Mouse (Mus musculus) cerebellum, postnatal 10 days (tissue): ENCODE results near the gene Grk2.
A peak's percentile ranks its signal among the peaks of the same experiment; 100 is the strongest.
"Not testable (repeated sequence)": the region's sequence is repeated elsewhere in the genome, so short reads cannot be mapped to it uniquely, and the experiment has no call there.

Experiments
- DNase-seq, 2 experiments: peaks; one replicate each; pipeline ENCODE4 v3.0.0; 2021; ENCODE audit warnings: mixed read lengths in 2 of 2

Gene Grk2

DNA sequence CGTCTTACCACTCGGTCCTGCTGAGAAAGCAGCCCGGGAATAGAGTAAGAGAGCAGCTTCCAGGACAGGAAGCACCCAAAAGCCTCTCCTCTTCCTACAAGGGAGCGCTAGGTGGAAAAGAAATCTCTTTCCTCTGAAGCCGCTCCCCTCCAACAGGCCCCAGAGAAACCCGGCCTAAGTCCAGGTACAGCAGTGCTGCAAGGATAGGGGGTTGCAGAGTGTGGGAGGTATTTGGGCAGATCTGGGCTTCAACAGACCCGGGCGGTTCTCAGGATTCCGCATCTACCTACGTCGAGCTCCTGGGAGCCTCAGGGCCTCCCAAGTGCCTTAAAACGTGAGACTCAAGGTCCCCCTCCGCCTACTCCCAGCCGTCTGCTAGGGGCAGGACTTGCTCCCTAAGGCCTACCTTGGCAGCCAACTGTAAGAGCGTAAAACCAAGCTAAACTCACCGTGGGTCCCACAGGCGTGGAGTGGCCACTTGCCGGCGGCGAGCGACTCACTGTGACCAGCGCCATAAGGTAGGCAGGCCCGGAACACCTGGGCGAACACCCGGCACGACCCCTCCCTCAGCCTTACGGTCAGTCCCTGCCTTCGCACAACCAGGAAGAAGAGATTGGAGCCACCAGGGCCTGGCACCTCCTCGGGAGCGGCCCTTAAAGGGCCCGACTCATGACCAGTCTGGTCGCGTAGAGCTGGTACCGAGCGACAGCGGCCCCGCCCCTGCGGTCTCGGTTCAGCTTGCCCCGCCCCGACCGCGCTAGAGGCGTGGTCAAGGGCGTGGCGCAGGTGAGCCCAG lies 37.3 kb downstream of the Grk2 start, which contains the start of gene Ssh3:
TSS of gene Ssh3 (minus strand) at position 615 of the 796 bp plus-strand sequence.
- peak; percentile 69 to 75 for DNase-seq

DNA sequence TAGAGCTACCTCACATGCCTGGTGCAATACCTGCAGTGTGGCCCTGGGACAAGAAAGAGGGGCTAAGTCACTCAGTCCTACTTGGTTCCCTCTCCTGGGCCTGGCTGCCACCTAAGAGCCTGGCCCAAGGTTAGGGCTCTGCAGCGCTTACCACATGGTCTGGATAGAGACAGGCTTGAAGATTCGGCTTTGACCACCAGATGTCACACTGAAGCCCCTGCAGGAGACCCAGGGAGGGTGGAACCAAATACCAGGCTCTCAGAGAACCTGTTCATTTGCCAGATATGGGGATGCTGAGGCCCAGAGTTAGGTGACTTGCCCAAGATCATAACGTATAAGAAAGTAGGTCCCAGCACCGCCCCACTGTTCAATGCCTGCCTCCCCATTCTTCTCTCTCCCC lies 40.1 kb downstream of the Grk2 start:
- DNase-seq: peak; percentile 55 to 59

DNA sequence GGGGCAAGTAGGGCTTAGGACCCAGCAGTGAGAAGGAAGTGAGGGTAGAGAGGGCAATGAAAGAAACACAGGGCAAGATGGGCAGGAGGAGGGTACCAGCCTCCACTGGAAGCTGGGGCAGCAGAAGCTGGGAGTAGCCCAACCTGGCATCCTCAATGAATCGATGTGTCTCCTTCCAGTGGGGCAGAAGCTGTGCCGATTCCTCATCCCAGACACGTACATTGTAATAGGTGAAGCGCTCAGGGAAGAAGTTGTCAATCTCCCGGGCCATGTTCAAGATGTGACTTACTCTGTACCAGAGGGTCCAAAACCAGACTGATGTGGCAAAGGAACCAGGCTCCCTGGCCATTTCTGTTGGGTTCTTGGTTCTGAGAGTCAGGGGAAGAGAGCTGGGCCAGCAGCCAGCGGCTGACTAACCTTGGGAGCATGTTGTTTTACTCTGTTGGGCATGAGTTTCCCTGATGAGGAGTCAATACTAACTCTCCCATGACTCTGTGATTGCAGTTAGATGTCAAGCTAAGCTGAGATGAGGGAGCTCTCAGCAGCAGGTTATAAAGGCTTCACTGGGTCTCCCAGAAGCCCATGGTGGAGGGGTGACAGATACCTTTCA lies 41.7 kb downstream of the Grk2 start:
- DNase-seq: no peak

DNA sequence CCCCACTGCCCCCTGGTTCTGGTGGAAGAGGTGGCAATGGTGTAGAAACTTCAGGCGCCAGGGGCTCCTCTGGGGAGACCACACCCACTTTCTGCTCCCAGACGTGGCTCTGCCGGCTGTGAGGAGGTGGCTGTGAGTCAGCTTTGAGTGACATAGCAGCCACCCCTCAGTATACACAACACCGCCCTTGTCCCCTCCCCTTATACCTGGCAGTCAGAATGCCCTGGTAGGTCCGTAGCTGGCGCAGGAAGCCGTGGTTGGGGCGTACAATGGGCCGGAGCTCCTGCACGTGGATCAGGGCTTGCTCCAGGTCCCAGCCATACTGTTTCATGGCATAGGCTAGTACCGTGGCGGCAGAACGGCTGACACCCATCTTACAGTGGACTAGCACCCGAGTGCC lies 42.3 kb downstream of the Grk2 start:
- DNase-seq: no peak

DNA sequence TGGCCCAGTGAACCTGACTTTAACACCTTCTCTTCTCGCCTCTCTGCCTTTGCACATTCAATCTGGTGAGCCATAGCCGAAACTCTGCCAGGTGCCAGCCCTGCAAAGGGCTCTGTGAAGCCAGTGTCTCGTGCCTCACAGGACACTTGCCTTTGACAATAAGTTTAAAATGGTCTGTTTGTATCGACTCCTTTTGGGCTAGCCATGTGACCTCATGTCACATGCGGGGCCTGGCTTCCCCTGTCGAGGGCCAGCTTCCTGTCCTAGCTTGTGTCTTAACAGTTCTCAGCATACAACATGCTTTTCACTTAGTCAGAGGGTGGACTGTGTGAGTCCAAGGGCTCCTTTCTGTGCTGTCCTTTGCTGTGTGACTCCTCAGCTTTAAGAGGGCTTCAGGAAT lies 43.3 kb downstream of the Grk2 start:
- DNase-seq: no peak

DNA sequence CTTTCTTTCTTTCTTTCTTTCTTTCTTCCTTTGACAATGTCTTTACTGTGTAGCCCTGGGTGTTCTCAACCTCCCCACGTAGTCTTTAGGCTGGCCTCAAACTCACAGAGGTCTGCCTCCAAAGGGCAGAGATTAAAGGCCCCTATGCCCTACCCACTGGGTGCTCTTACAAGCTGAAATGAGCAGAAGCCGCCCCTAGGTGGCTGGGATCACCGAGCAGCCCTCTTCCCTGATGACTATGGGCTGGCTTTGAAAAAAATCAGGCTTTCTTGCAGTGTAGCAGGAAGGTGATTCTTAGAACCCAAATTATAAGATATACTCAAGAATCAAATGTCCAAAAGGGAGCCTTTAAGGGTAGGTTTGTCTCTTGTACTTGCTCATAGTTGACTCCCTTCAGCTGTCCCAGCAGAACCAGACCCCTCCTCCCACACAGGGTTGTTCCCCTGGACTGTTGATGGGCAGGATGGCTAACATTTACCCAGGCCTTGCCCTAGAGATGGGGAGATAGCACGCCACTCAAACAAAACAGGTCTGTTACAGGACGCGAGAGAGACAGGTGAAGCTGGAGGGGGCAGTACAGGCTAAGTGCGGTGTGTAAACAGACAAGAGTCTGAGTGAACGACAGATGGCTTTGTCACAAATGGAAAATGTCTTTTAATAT lies 44.9 kb downstream of the Grk2 start:
- DNase-seq: no peak

DNA sequence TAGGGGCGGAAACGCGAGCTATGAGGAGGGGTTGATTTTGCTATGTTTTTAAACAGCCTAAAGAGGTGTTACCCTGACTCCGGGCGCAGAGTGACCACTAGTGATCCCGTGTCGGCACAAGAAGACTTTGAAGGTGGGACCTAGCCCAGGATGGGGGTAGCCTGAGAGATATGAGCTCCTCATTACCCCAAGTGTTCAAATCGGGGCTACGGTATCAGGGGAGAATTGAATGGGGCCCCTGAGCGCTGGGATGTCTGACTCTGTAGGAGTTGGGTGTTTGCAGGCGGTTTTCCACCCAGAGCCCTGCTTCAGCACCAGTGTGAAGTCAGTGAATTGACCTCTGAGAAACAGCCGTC lies 48.1 kb downstream of the Grk2 start:
- DNase-seq: no peak

DNA sequence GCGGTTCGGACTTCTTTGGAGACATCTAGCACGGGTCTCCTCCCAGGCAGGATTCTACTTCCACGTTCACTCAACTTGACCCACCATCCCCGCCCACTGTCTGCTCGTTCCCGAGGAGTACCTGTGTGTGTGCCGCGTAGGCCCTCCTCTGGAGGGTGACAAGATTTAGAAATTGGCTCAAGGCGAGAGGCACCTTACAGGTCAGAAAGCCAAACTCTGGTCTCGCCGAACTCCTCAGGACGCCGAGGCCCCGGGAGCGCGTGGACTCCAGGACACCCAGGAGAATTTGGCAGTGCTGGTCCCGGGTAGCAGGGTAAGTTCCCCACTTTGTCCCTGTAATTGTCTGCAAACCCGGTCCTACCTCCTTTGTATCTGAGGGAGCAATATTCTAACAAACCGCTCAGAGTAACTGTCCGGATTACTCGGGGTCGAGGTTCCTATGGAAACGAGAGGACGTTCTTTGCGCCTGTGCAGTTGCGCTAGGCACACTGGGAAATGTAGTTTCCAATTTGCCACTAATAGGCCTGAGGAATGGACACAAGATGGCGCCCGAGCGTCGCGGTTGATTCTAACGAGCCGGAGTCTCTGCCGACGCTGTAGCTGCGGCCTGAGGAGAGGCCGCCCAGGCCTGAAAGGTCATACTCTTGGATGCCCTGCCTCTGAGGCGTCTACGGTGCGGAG lies 48.7 kb downstream of the Grk2 start:
- DNase-seq: peak; percentile 96 to 97

DNA sequence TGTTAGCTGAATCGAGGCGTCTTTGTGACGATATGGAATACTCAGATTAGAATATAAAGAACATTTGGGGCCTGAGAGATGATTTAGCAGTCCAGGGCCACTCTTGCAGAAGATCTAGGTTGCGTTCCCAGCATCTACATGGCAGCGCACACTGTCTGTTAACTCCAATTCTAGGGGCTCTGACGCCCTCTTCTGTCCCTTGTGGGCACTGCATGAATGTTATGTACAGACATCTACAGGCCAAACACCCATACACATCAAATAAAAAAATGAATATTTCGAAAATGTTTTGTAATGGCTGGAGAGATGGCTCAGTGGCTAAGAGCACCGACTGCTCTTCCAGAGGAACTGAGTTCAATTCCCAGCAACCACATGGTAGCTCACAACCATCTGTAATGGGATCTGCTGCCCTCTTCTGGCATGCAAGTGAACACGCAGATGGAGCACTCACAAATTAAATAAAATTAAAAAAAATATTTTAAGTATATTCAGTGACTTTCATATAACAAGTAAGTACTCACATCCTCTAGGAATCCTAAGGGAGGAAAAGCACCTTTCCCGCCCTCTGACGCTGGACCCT lies 50.3 kb downstream of the Grk2 start:
- no peak for DNase-seq

DNA sequence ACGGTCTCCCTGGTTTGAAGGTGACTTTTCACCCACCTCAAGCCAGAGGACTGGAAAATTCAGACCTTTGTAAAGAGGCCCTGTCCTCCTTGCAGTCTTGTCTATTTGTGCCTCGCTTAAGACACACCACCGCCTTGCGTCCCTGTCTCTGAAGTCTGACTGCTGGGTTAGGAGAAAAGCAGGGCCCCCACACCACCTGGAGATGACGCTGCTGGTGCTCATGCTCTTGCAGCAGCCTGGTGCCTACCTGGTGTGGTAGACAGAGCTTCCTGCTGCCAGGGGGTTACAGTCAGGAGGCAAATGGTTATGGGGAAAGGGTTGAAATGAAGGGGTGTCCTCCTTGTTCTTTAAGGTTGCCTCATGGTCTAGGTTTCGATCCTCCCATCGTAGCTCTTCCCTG lies 51.8 kb downstream of the Grk2 start:
- DNase-seq: no peak

DNA sequence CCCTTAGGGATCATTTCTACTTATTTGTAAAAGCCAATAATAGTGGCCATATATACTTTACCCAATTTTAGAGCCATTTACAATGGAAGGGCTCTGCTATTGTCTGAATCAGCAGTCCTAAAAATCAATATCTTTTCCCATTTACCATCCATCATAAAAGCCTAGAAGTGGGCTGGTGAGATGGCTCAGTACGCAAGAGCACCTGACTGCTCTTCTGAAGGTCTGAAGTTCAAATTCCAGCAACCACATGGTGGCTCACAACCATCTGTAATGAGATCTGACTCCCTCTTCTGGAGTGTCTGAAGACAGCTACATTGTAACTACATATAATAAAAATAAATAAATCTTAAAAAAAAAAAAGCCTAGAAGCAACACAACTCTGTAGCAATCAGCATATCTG lies 57.3 kb downstream of the Grk2 start:
- DNase-seq: not testable (repeated sequence)

DNA sequence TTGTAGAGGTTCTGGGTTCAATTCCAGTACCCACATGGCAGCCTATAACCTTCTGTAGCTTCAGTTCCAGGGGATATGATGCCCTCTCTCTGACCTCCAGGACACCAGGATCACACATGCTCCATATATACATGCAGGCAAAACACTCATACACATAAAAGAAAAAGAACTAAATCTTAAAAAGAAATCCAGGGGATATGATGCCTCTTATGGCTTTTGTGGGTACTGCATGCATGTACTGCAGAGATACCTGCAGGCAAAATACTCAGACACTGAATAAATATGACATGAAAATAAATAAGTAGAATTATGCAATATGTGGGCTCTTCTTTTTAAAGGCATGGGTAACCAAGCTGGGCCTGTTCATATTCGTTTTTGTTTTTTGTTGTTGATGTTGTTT lies 59.0 kb downstream of the Grk2 start:
- no peak for DNase-seq

DNA sequence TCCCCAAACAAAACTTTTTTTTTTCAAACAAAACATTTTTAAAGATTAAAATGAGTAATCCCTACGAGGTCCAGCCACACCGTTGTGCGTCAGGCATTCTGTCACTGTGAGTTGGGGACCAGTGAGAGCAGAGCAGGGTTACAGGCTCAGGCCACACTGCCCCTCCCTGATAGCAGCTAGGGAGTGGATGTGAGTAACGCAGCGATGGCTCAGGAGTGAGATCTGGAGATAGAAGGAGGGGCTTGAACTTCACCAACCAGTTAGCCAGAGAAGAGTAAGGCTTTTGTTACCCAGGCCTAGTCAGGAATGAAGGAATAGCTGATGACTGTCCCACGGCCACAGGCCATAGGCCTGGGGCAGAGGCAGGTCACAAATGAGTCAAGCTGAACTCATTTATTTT lies 61.2 kb downstream of the Grk2 start:
- DNase-seq: no peak

DNA sequence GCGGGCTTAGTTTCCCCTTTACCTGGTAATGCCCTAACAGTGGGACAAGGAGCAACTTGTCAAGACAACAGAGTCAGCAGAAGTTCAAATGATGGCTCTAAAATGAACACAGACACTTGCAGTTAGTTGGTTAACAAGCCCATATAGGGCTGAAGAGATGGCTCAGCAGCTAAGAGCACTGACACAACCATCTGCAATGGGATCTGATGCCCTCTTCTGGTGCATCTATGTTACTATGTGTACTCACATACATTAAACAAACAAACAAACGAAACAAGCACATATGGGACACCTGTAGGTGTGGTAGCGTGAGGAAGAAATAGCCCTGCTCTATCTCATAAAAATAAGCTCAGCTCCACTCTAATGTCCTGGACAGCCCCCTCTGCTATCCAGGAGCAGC lies 63.6 kb downstream of the Grk2 start:
- no peak for DNase-seq

DNA sequence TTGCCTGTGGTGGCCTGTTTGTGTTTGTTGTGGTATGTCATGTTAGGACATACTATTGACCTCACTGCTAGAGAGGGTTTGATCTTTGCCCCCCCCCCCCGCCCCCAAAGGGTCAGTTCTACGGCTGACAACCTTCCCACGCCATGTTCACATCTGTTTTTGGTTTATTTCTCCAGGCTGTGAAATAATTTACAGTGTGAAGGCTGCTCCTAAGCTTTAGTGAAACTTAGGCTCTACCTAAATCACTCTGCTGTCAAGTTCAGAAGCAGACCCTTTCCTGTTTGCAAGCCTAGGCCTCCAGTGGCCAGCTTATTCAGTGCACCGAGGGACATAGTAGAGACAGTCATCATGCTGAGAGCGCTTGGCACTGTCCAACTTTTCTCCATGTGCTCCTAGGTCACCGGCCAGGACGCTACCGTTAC lies 65.8 kb downstream of the Grk2 start:
- DNase-seq: no peak
